In the genomic region with DNA sequence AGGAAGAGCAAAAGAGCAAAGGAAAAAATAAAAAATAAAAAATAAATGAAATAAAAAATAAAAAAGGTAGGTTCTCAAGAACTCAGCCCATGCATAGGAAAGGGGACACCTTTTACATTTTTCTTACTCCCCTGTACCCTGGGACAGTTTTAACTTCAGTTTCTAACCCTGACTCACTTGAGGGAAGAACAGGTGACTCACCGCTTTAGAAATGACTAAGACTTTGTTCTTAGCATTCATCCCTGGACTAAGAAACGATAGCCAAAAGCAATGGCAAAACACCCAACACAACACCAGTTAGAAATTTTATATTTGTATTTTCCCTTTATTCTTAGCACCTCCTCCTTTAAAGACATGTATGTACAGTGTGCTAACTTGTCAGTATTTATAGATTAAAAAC, we compare ENCODE assay signal across 20 mouse cellular contexts.
"Had no signal": no experiment of that assay in that cellular context is flagged by ENCODE, and none has a peak within 500 bp of the region (broad histone marks: within the 10 kb centered on the region; RNA-seq: fewer than 3 reads in every experiment).

No protein-coding gene starts in this region.

- H3K36me3 ChIP-seq: heart, embryonic 10.5 days; heart, embryonic 12.5 days; hindbrain, embryonic 13.5 days; hindbrain, embryonic 15.5 days; intestine, embryonic 15.5 days; limb, embryonic 13.5 days; limb, embryonic 15.5 days; liver, embryonic 12.5 days had no signal

- H3K27ac ChIP-seq: heart, embryonic 10.5 days; hindbrain, embryonic 13.5 days; hindbrain, embryonic 15.5 days; hindbrain, postnatal 0 days; intestine, embryonic 15.5 days; limb, embryonic 13.5 days; limb, embryonic 15.5 days; liver, embryonic 12.5 days; liver, embryonic 14.5 days had no signal

- H3K4me3 ChIP-seq: heart, embryonic 10.5 days; heart, embryonic 12.5 days; hindbrain, embryonic 13.5 days; hindbrain, embryonic 15.5 days; intestine, embryonic 15.5 days; layer of hippocampus, adult 2 months; limb, embryonic 13.5 days; limb, embryonic 15.5 days; liver, embryonic 12.5 days had no signal

- DNase-seq: gastrocnemius, postnatal 14 days; heart, postnatal 10 days; kidney, adult 18-20 months; kidney, adult 8-10 months; kidney, postnatal 10 days; kidney, postnatal 25 days; lung, adult 18-20 months had no signal

- H3K27me3 ChIP-seq: heart, embryonic 12.5 days; hindbrain, embryonic 13.5 days; hindbrain, embryonic 15.5 days; intestine, embryonic 15.5 days; limb, embryonic 13.5 days; limb, embryonic 15.5 days; liver, embryonic 12.5 days had no signal

- ATAC-seq: hindbrain, postnatal 0 days; inflammation-experienced regulatory T-cells, adult 6 months; intestine, embryonic 15.5 days; intestine, postnatal 0 days; liver, embryonic 12.5 days had no signal
